Mouse (Mus musculus) MEL (cell line): ENCODE measurements at regions not wholly inside any gene's neighbourhood (a gene's known extent, or its start where the extent isn't known, plus 50 kb on each side); places are given as distances from the start of the nearest gene placed in this dataset.

ENCODE experiments used
- EP300 ChIP-seq, 2 experiments: IDR thresholded peaks; 2 replicates each; pipeline ENCODE4 v1.6.1; 2011; ENCODE audit warnings: improper control_type of control experiment in 2 of 2, low read length in 2 of 2, low read depth in 1 of 2, mild to moderate bottlenecking in 1 of 2
- ETS1 ChIP-seq: IDR thresholded peaks from 2 replicates; pipeline ENCODE4 v1.6.1; 2012; ENCODE audit warnings: low read depth, mild to moderate bottlenecking, inconsistent platforms, low read length, improper control_type of control experiment, moderate library complexity

DNA sequence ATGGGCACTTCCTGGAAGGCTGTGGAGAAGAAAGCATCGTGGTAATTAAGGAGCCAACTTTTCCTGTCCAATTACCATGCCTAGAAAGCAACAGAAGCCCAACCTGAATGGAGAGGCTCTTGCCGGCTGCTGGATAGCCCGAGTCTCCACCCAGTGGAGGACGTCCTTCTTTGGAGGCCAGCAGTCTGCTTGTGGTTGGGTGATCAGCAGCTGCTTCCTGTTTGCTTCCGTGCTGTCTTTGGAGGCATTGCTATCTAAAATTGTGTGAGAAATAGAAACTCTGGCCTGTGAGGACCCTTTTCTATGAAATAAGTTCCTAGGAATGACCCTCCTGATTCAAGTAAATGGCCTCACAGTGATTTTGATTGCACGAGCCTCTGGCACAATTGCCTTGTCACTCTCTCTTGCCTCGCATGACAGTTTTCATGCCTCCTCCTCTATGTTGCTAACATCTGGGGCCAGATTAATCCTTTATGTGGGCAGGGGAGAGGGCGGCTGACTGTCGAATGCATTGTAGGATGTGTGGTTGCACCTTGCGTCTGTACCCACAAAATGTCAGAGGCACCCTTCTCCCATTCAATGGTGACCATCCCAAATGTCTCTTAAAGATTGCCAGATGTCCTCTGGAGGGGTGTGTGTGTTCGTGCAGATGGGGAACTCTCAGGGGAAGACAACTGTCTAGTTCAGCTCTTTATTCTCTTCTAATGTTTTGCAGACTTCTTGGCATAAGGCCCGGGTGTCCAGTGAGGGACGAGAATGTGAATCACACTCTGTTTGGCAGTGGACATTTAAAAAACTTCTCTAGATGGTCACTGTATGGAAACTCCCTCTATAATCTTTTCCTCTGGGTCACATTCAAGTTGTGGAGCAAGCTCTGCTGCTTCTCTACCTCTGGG, 374.6 kb downstream of the Gm49356 start:
- peak; percentile 94 for TF ChIP-seq ETS1
- no peak for TF ChIP-seq EP300 (IDR thresholded peaks at IDR 0.05; ENCODE audit: low read depth in 1 of 2, low read length in 2 of 2)
